8 mouse cellular contexts compared by ENCODE assay signal in the genomic region with DNA sequence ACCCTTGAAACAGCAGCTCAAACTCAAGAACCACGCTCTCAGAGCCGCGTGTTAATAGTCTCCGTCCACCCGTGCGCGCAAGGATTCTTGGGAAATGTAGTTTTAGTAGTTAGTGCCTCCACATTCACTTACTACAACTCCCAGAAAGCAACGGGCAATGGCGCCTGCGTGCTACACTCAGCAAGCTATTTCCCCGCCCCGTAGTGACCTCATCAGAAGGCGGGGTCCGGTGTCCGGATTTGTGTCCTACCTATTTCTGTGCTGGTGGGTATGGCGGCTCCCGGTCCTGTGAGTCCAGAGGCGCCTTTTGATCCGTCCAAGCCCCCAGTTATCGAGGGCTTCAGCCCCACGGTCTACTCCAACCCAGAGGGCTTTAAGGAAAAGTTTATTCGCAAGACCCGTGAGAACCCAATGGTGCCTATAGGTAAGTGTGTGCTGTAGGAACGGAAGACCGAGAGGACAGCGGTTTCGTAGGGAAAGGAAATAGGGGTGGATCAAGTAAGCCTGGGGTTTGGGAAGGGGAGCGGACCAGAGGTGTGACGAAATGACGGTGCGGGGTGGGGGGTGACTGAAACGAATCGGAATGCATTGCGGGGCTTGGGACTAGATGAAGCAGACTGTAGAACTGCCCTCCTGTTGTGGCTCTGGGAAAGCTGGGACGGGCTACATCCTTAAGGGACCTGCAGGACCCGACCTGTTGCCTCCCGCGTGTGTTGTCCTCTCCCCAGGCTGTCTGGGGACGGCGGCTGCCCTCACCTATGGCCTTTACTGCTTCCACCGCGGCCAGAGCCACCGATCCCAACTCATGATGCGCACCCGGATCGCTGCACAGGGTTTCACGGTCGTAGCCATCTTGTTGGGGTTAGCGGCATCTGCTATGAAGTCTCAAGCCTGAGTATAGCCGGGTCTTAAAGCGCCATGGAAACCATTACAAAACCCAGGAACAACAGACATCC. TPM values are rescaled to one million over a fixed set of nuclear protein-coding genes. Genes with fewer than 3 reads are reported as not detected.
DNase-seq lines count a peak whose midpoint lies in the region; ATAC-seq lines count a peak whose summit lies in the region.

TSS of gene Nop16 (minus strand) at position 95 of the 956 bp plus-strand sequence.
TSS of gene Higd2a (plus strand) at position 212 of the 956 bp plus-strand sequence.

- no peaks in the 10 kb centered on the region for H3K27me3 ChIP-seq in hindbrain, embryonic 12.5 days

- H3K4me1 ChIP-seq in hindbrain, embryonic 12.5 days = peaks cover 17% of the 10 kb centered on the region

- H3K27ac ChIP-seq in hindbrain, embryonic 12.5 days = peak within 1 kb of the TSS; percentile 72

- peak; percentile 97 for ATAC-seq in hindbrain, embryonic 12.5 days (ENCODE audit: low FRiP score)

- H3K4me2 ChIP-seq in hindbrain, embryonic 12.5 days (replicated peaks) = peak within 1 kb of the TSS; percentile 74

- DNase-seq in NIH3T3 (ENCODE audit: low read depth) = peak; percentile 97
- DNase-seq in cerebellum, postnatal 10 days = peak; percentile 97 to 98
- peak; percentile 95 for DNase-seq in frontal cortex, postnatal 10 days (ENCODE audit: low spot score in 2 of 2)
- peak; percentile 96 to 98 for DNase-seq in layer of hippocampus, postnatal 14 days (ENCODE audit: low spot score in 2 of 2)
- DNase-seq in lung, postnatal 14 days = peak; percentile 97
- DNase-seq in retina, adult 2 months (ENCODE audit: low read depth, low spot score) = peak; percentile 97
- peak; percentile 92 to 95 for DNase-seq in thymus, postnatal 36 days

- peak within 1 kb of the TSS; percentile 58 for H3K4me3 ChIP-seq in hindbrain, embryonic 12.5 days

- peaks cover 21% of the 10 kb centered on the region for H3K36me3 ChIP-seq in hindbrain, embryonic 12.5 days

- WGBS in hindbrain, embryonic 12.5 days = under 1% methylated on average over 48 of the region's 51 CpGs

- H3K9ac ChIP-seq in hindbrain, embryonic 12.5 days = peak within 1 kb of the TSS; percentile 81

- H3K9me3 ChIP-seq in hindbrain, embryonic 12.5 days (replicated peaks) = no peaks in the 10 kb centered on the region

RNA-seq across cellular contexts. Expression of gene Nop16, which starts in this region (rescaled TPM):
- polyA plus RNA-seq in hindbrain, embryonic 12.5 days (2016; fragmentation: Nextera tagmentation; extraction: Ambion mirVana) = 57.1 and 57.8 TPM in 2 replicates
- total RNA-seq in layer of hippocampus, postnatal 14 days (2021) = 10 to 100 TPM; 25.9 to 26.9 TPM

RNA-seq across cellular contexts. Expression of gene Higd2a, which starts in this region (rescaled TPM):
- 171 and 172 TPM in 2 replicates for polyA plus RNA-seq in hindbrain, embryonic 12.5 days (2016; fragmentation: Nextera tagmentation; extraction: Ambion mirVana)
- 100 to 1,000 TPM; 170 to 186 TPM for total RNA-seq in layer of hippocampus, postnatal 14 days (2021)

Comparison
In these comparisons a context has a peak if more than half of its experiments do, and no peak if none do; other contexts are left out.
1. Peak in every context shown above with its lines: DNase-seq, ATAC-seq, H3K4me3 ChIP-seq and H3K27ac ChIP-seq.